Mouse (Mus musculus): Measurements from ENCODE around the gene Tiam1.

DNA sequence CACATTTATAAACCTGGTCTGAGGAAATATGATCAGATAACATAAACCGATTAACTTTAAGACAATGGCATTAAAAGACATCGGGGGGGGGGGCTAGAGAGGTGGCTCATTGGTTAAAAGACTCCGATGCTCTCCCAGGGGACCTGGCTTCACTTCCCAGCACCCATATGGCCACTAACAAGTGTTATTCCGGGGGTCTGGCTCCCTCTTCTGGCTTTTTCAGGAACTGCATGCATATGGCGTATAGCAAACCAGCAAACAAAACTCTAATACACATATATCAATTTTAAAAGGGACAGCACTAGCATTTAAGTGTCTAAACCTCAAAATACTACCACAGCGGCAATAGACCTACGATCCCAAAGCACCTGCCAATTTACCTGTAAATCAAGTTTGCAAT lies 347.0 kb downstream of the Tiam1 start:
- TF ChIP-seq CTCF (IDR thresholded peaks at IDR 0.05; ENCODE audit: control insufficient read depth, insufficient read depth, low read length) (no peak; the same call in 1 of the 2 replicates), POLR2A (IDR thresholded peaks at IDR 0.05; ENCODE audit: borderline replicate concordance, control insufficient read depth, low read depth, low read length) (no peak)
